Mouse (Mus musculus) limb, embryonic 11.5 days (tissue): Measurements from ENCODE around the gene Osbpl5. TPM values are rescaled to one million over a fixed set of nuclear protein-coding genes. Genes with fewer than 3 reads are reported as not detected.

Experiments used
- ATAC-seq: fragments of 200-750 bp; cut with Nextera tagmentation; 2 replicates; pipeline ENCODE4 v1.8.0; 2017; ENCODE audit warnings: low read depth; ENCODE audit not compliant: insufficient number of reproducible peaks, low FRiP score, low TSS enrichment
- DNase-seq: peaks from one replicate; pipeline ENCODE4 v3.0.0-alpha.2; 2015; ENCODE audit warnings: low spot score
- H3K27ac ChIP-seq: fragments of 300-500 bp; sonication (generic); replicated peaks from 2 replicates; pipeline ENCODE4 v1.5.1; 2014; ENCODE audit warnings: low read depth, mild to moderate bottlenecking, low read length
- H3K27me3 ChIP-seq: fragments of 300-500 bp; sonication (generic); 2 replicates; pipeline ENCODE4 v1.6.1; 2014; ENCODE audit warnings: mild to moderate bottlenecking, low read length, mixed read lengths; ENCODE audit not compliant: control insufficient read depth, insufficient read depth
- H3K36me3 ChIP-seq: fragments of 300-500 bp; sonication (generic); 2 replicates; pipeline ENCODE4 v1.6.1; 2014; ENCODE audit warnings: mild to moderate bottlenecking, low read length, moderate library complexity, mixed read lengths; ENCODE audit not compliant: control insufficient read depth, insufficient read depth
- H3K4me1 ChIP-seq: fragments of 300-500 bp; sonication (generic); 2 replicates; pipeline ENCODE4 v1.6.1; 2014; ENCODE audit warnings: low read length, mixed read lengths; ENCODE audit not compliant: control insufficient read depth, insufficient read depth
- H3K4me2 ChIP-seq: fragments of 300-500 bp; sonication (generic); 2 replicates; pipeline ENCODE4 v1.6.1; 2014; ENCODE audit warnings: low read depth, mild to moderate bottlenecking, moderate library complexity; ENCODE audit not compliant: severe bottlenecking
- H3K4me3 ChIP-seq: fragments of 300-500 bp; sonication (generic); 2 replicates; pipeline ENCODE4 v1.5.1; 2014; ENCODE audit warnings: low read depth, low read length
- H3K9ac ChIP-seq: fragments of 300-500 bp; sonication (generic); 2 replicates; pipeline ENCODE4 v1.6.1; 2014; ENCODE audit warnings: mild to moderate bottlenecking, low read length
- H3K9me3 ChIP-seq: fragments of 300-500 bp; sonication (generic); 2 replicates; pipeline ENCODE4 v1.6.1; 2016; ENCODE audit warnings: low read length; ENCODE audit not compliant: control insufficient read depth
- WGBS: fragments of 180-500 bp; shearing (Covaris S2); extraction: QIAGEN DNeasy Blood & Tissue Kit; methylation state at CpG from one replicate; pipeline ENCODE4 v1.1.7; 2014; 5-methylcytosine and 5-hydroxymethylcytosine counted together
- polyA plus RNA-seq: library from polyadenylated mRNA; unstranded; fragments of >200 nt; fragmentation: Nextera tagmentation; extraction: Ambion mirVana; gene quantifications from 2 replicates; pipeline ENCODE4 v1.2.1, GENCODE M21; 2014

The Osbpl5 gene
- polyA plus RNA-seq, 1 experiment from 2014 or later, result 17.9 TPM

- Histone ChIP-seq H3K4me1 (no peaks in the 10 kb centered on the region), H3K36me3 (no peaks in the 10 kb centered on the region), H3K9me3 (no peaks in the 10 kb centered on the region), H3K27me3 (0 out of 2 replicates have a peak, but pooled peaks cover 5% of the 10 kb centered on the region), H3K9ac (no peak overlapping the region), H3K27ac (no peak overlapping the region), H3K4me3 (no peak overlapping the region), H3K4me2 (no peak overlapping the region)
- DNase-seq (peak; percentile 38), ATAC-seq (no peak)
- WGBS, result 24% methylated on average over 3 of the region's 3 CpGs
Measured at GRCm38 (mm10) chr7:143763794-143764193, 7.0 kb upstream of the Osbpl5 start.

GRCm38 (mm10) chr7:143758956-143759355 lies 2.2 kb upstream of the Osbpl5 start:
- 67% methylated on average over 3 of the region's 3 CpGs for WGBS
- H3K4me1 ChIP-seq, result no peaks in the 10 kb centered on the region
- peaks cover 6% of the 10 kb centered on the region; the same call in 1 of the 2 replicates for H3K27me3 ChIP-seq
- H3K36me3 ChIP-seq, result no peaks in the 10 kb centered on the region
- no peak for DNase-seq
- ATAC-seq, result no peak
- no peaks in the 10 kb centered on the region for H3K9me3 ChIP-seq
- no peak overlapping the region for H3K9ac ChIP-seq
- H3K4me2 ChIP-seq, result no peak overlapping the region
- H3K27ac ChIP-seq, result no peak overlapping the region
- H3K4me3 ChIP-seq, result no peak overlapping the region

- H3K4me1 ChIP-seq, result no peaks in the 10 kb centered on the region
- no peak for ATAC-seq
- DNase-seq, result no peak
- no peaks in the 10 kb centered on the region for H3K9me3 ChIP-seq
- H3K27me3 ChIP-seq, result peaks cover 6% of the 10 kb centered on the region; the same call in 1 of the 2 replicates
- H3K4me2 ChIP-seq, result no peak overlapping the region
- no peaks in the 10 kb centered on the region for H3K36me3 ChIP-seq
- H3K4me3 ChIP-seq, result no peak overlapping the region
- WGBS, result 79% methylated on average over 3 of the region's 3 CpGs
- H3K9ac ChIP-seq, result no peak overlapping the region
- H3K27ac ChIP-seq, result no peak overlapping the region
Measured at GRCm38 (mm10) chr7:143757696-143758095, 911 bp upstream of the Osbpl5 start.

GRCm38 (mm10) chr7:143757027-143757390 lies 224 bp upstream of the Osbpl5 start:
- peak overlapping the region; percentile 22 for H3K4me3 ChIP-seq
- H3K36me3 ChIP-seq, result no peaks in the 10 kb centered on the region
- no peaks in the 10 kb centered on the region for H3K9me3 ChIP-seq
- H3K4me1 ChIP-seq, result no peaks in the 10 kb centered on the region
- 4% methylated on average over 15 of the region's 15 CpGs for WGBS
- no peak overlapping the region for H3K27ac ChIP-seq
- peaks cover 6% of the 10 kb centered on the region; the same call in 1 of the 2 replicates for H3K27me3 ChIP-seq
- peak; percentile 66; the same call in 1 of the 2 replicates for ATAC-seq
- 0 out of 2 replicates have a peak overlapping the region, but pooled peaks have one; percentile 43 for H3K9ac ChIP-seq
- H3K4me2 ChIP-seq, result peak overlapping the region; percentile 58
- DNase-seq, result peak; percentile 79

GRCm38 (mm10) chr7:143755357-143756124 lies 1.2 kb downstream of the Osbpl5 start:
- H3K27ac ChIP-seq, result no peak overlapping the region
- peaks cover 6% of the 10 kb centered on the region; the same call in 1 of the 2 replicates for H3K27me3 ChIP-seq
- WGBS, result 67% methylated on average over 9 of the region's 9 CpGs
- DNase-seq (no peak), ATAC-seq (no peak)
- no peak overlapping the region for H3K9ac ChIP-seq
- H3K36me3 ChIP-seq, result no peaks in the 10 kb centered on the region
- H3K9me3 ChIP-seq, result no peaks in the 10 kb centered on the region
- H3K4me3 ChIP-seq, result no peak overlapping the region
- no peak overlapping the region for H3K4me2 ChIP-seq
- H3K4me1 ChIP-seq, result no peaks in the 10 kb centered on the region

- WGBS, result 48% methylated on average over 5 of the region's 5 CpGs
- H3K27me3 ChIP-seq, result peaks cover 6% of the 10 kb centered on the region; the same call in 1 of the 2 replicates
- no peak overlapping the region for H3K4me2 ChIP-seq
- H3K27ac ChIP-seq, result no peak overlapping the region
- H3K4me1 ChIP-seq, result no peaks in the 10 kb centered on the region
- H3K9me3 ChIP-seq, result no peaks in the 10 kb centered on the region
- H3K36me3 ChIP-seq, result no peaks in the 10 kb centered on the region
- DNase-seq (peak; percentile 77), ATAC-seq (no peak)
- H3K9ac ChIP-seq, result no peak overlapping the region
- no peak overlapping the region for H3K4me3 ChIP-seq
Measured at GRCm38 (mm10) chr7:143753990-143754715, 2.6 kb downstream of the Osbpl5 start.

GRCm38 (mm10) chr7:143752606-143753005 lies 4.2 kb downstream of the Osbpl5 start:
- 72% methylated on average over 3 of the region's 3 CpGs for WGBS
- Histone ChIP-seq H3K4me3 (no peak overlapping the region), H3K9ac (no peak overlapping the region), H3K4me2 (no peak overlapping the region), H3K4me1 (no peaks in the 10 kb centered on the region), H3K36me3 (no peaks in the 10 kb centered on the region), H3K27me3 (peaks cover 6% of the 10 kb centered on the region; the same call in 1 of the 2 replicates), H3K27ac (no peak overlapping the region), H3K9me3 (no peaks in the 10 kb centered on the region)
- DNase-seq, result no peak
- ATAC-seq, result no peak

GRCm38 (mm10) chr7:143752056-143752455 lies 4.7 kb downstream of the Osbpl5 start:
- 70% methylated on average over 4 of the region's 4 CpGs for WGBS
- no peaks in the 10 kb centered on the region for H3K9me3 ChIP-seq
- no peak overlapping the region for H3K9ac ChIP-seq
- H3K4me1 ChIP-seq, result no peaks in the 10 kb centered on the region
- no peak overlapping the region for H3K4me2 ChIP-seq
- ATAC-seq (no peak), DNase-seq (no peak)
- no peak overlapping the region for H3K27ac ChIP-seq
- no peaks in the 10 kb centered on the region for H3K36me3 ChIP-seq
- H3K27me3 ChIP-seq, result peaks cover 6% of the 10 kb centered on the region; the same call in 1 of the 2 replicates
- H3K4me3 ChIP-seq, result no peak overlapping the region
